Mouse (Mus musculus) bone marrow macrophage, adult 2 months (primary cell): ENCODE data around the gene Tlk2.

Experiments
- CTCF ChIP-seq: IDR thresholded peaks from 2 replicates; pipeline ENCODE4 v1.5.1; 2012; ENCODE audit warnings: low read depth, mild to moderate bottlenecking, low read length, moderate library complexity
- POLR2A ChIP-seq: IDR thresholded peaks from 2 replicates; pipeline ENCODE4 v1.6.1; 2012; ENCODE audit warnings: mild to moderate bottlenecking, low read depth, low read length, borderline replicate concordance

GRCm38 (mm10) chr11:105264988-105265387, 86.4 kb downstream of the Tlk2 start:
- TF ChIP-seq POLR2A (no peak), CTCF (no peak)
